ENCODE assay signal across 25 mouse cellular contexts in genomic region chr13:102326003-102326402, GRCm38 (mm10).
DNase-seq lines count a peak whose midpoint lies in the region; ATAC-seq and TF ChIP-seq lines count a peak whose summit lies in the region.
"Had no signal": no experiment of that assay in that cellular context is flagged by ENCODE, and none has a peak within 500 bp of the region (broad histone marks: within the 10 kb centered on the region; RNA-seq: fewer than 3 reads in every experiment).

No protein-coding gene starts in this region.

- peaks cover 14% of the 10 kb centered on the region for H3K4me1 ChIP-seq in liver, embryonic 12.5 days
- peaks cover 2% of the 10 kb centered on the region for H3K4me1 ChIP-seq in liver, embryonic 16.5 days (ENCODE audit: control insufficient read depth, low read depth, low read length)
- H3K4me1 ChIP-seq in kidney, embryonic 15.5 days = no peaks in the 10 kb centered on the region
- no peaks in the 10 kb centered on the region for H3K4me1 ChIP-seq in lung, postnatal 0 days (ENCODE audit: insufficient read depth, low read depth, low read length)
- H3K4me1 ChIP-seq: forebrain, embryonic 13.5 days; hindbrain, embryonic 13.5 days had no signal

- no peak for TF ChIP-seq CTCF in lung, postnatal 0 days (IDR thresholded peaks at IDR 0.05)

- no peak for TF ChIP-seq EP300 in lung, postnatal 0 days (IDR thresholded peaks at IDR 0.05)

- no peak overlapping the region for H3K4me3 ChIP-seq in liver, embryonic 12.5 days
- H3K4me3 ChIP-seq in liver, embryonic 16.5 days (ENCODE audit: low read depth, low read length) = no peak overlapping the region
- H3K4me3 ChIP-seq in kidney, embryonic 15.5 days (replicated peaks) = no peak overlapping the region
- no peak overlapping the region for H3K4me3 ChIP-seq in lung, postnatal 0 days (ENCODE audit: low read depth, low read length)
- H3K4me3 ChIP-seq: embryonic facial prominence, embryonic 12.5 days; forebrain, embryonic 13.5 days; heart, embryonic 10.5 days; heart, embryonic 15.5 days; hindbrain, embryonic 13.5 days had no signal

- H3K27me3 ChIP-seq in liver, embryonic 12.5 days (replicated peaks) = no peaks in the 10 kb centered on the region
- no peaks in the 10 kb centered on the region for H3K27me3 ChIP-seq in liver, embryonic 16.5 days (ENCODE audit: control insufficient read depth, insufficient read depth, low read depth, low read length)
- H3K27me3 ChIP-seq in kidney, embryonic 15.5 days = no peaks in the 10 kb centered on the region
- no peaks in the 10 kb centered on the region for H3K27me3 ChIP-seq in lung, postnatal 0 days (replicated peaks; ENCODE audit: insufficient read depth, low read length)
- H3K27me3 ChIP-seq: embryonic facial prominence, embryonic 12.5 days; forebrain, embryonic 13.5 days; heart, embryonic 15.5 days; hindbrain, embryonic 13.5 days had no signal

- DNase-seq in 416B (ENCODE audit: low read depth) = peak; percentile 25
- peak; percentile 43 for DNase-seq in c-Kit-positive CD71-positive TER-119-negative erythroid progenitor cells, embryonic 14.5 days (ENCODE audit: low read depth)
- DNase-seq in adrenal gland, postnatal 36 days = no peak
- DNase-seq in lung, postnatal 0 days (ENCODE audit: low spot score) = no peak
- no peak for DNase-seq in adrenal gland, postnatal 4 days (ENCODE audit: low spot score in 2 of 2)
- DNase-seq: adrenal gland, postnatal 10 days; B cell, adult 2 months; cerebellum, adult 11 months; cerebellum, adult 8-10 months; cerebellum, postnatal 14 days; forebrain, postnatal 0 days; gastrocnemius, postnatal 36 days; heart, adult 11 months; heart, postnatal 14 days had no signal

- H3K9ac ChIP-seq in liver, embryonic 12.5 days = no peak overlapping the region
- no peak overlapping the region for H3K9ac ChIP-seq in liver, embryonic 16.5 days (ENCODE audit: low read depth, low read length)
- H3K9ac ChIP-seq in kidney, embryonic 15.5 days = no peak overlapping the region
- no peak overlapping the region for H3K9ac ChIP-seq in lung, postnatal 0 days (replicated peaks; ENCODE audit: low read depth)
- H3K9ac ChIP-seq: embryonic facial prominence, embryonic 12.5 days; forebrain, embryonic 13.5 days; forebrain, postnatal 0 days; heart, embryonic 15.5 days; hindbrain, embryonic 13.5 days had no signal

- WGBS in liver, embryonic 12.5 days (ENCODE audit: insufficient replicate concordance) = 33% methylated on average over 2 of the region's 2 CpGs
- WGBS in liver, embryonic 16.5 days (ENCODE audit: insufficient replicate concordance) = 41% methylated on average over 2 of the region's 2 CpGs
- WGBS in kidney, embryonic 15.5 days = 79% methylated on average over 2 of the region's 2 CpGs
- WGBS in lung, postnatal 0 days = 46% methylated on average over 2 of the region's 2 CpGs

- ATAC-seq in liver, embryonic 12.5 days = peak; percentile 86
- peak; percentile 83 for ATAC-seq in liver, embryonic 16.5 days (ENCODE audit: low read depth)
- no peak for ATAC-seq in kidney, embryonic 15.5 days (replicated peaks; ENCODE audit: low FRiP score)
- ATAC-seq in lung, postnatal 0 days = no peak
- ATAC-seq: CD4-positive, CD25-positive, alpha-beta regulatory T cell, adult 4 months; forebrain, embryonic 13.5 days; forebrain, postnatal 0 days; hindbrain, postnatal 0 days had no signal

- H3K4me2 ChIP-seq in liver, embryonic 12.5 days = no peak overlapping the region
- no peak overlapping the region for H3K4me2 ChIP-seq in liver, embryonic 16.5 days (ENCODE audit: low read depth, low read length)
- no peak overlapping the region for H3K4me2 ChIP-seq in kidney, embryonic 15.5 days
- no peak overlapping the region for H3K4me2 ChIP-seq in lung, postnatal 0 days (replicated peaks; ENCODE audit: low read depth, low read length)
- H3K4me2 ChIP-seq: embryonic facial prominence, embryonic 12.5 days; forebrain, embryonic 13.5 days; heart, embryonic 15.5 days; hindbrain, embryonic 13.5 days had no signal

- H3K27ac ChIP-seq in liver, embryonic 12.5 days = no peak overlapping the region
- no peak overlapping the region for H3K27ac ChIP-seq in liver, embryonic 16.5 days (ENCODE audit: low read length)
- no peak overlapping the region for H3K27ac ChIP-seq in kidney, embryonic 15.5 days
- H3K27ac ChIP-seq in lung, postnatal 0 days (ENCODE audit: low read length) = no peak overlapping the region
- H3K27ac ChIP-seq: embryonic facial prominence, embryonic 12.5 days; forebrain, embryonic 13.5 days; heart, embryonic 10.5 days; heart, embryonic 15.5 days; hindbrain, embryonic 13.5 days; hindbrain, postnatal 0 days had no signal

- no peaks in the 10 kb centered on the region for H3K36me3 ChIP-seq in liver, embryonic 12.5 days
- no peaks in the 10 kb centered on the region for H3K36me3 ChIP-seq in liver, embryonic 16.5 days (ENCODE audit: control insufficient read depth, insufficient read depth)
- H3K36me3 ChIP-seq in kidney, embryonic 15.5 days = no peaks in the 10 kb centered on the region
- H3K36me3 ChIP-seq in lung, postnatal 0 days (ENCODE audit: insufficient read depth, low read length) = no peaks in the 10 kb centered on the region
- H3K36me3 ChIP-seq: embryonic facial prominence, embryonic 12.5 days; G1E; heart, embryonic 10.5 days; heart, embryonic 15.5 days; hindbrain, embryonic 13.5 days had no signal

- no peaks in the 10 kb centered on the region for H3K9me3 ChIP-seq in liver, embryonic 12.5 days (replicated peaks)
- H3K9me3 ChIP-seq in liver, embryonic 16.5 days (replicated peaks; ENCODE audit: control insufficient read depth, low read length) = no peaks in the 10 kb centered on the region
- no peaks in the 10 kb centered on the region for H3K9me3 ChIP-seq in kidney, embryonic 15.5 days (replicated peaks)
- no peaks in the 10 kb centered on the region for H3K9me3 ChIP-seq in lung, postnatal 0 days (ENCODE audit: low read length)
- H3K9me3 ChIP-seq: embryonic facial prominence, embryonic 12.5 days; forebrain, embryonic 13.5 days; G1E; heart, embryonic 10.5 days; heart, embryonic 15.5 days; hindbrain, embryonic 13.5 days had no signal

Comparison
In these comparisons a context has a peak if more than half of its experiments do, and no peak if none do; other contexts are left out.
1. DNase-seq: peak in 416B (single experiment) and c-Kit-positive CD71-positive TER-119-negative erythroid progenitor cells, embryonic 14.5 days (single experiment); none in adrenal gland, postnatal 36 days (0 of 2), lung, postnatal 0 days (single experiment) and adrenal gland, postnatal 4 days (0 of 2).
2. ATAC-seq: peak in liver, embryonic 12.5 days (single experiment) and liver, embryonic 16.5 days (single experiment); none in kidney, embryonic 15.5 days (single experiment) and lung, postnatal 0 days (single experiment).